Mouse (Mus musculus) ES-E14 (cell line): ENCODE measurements around the gene Mettl17.
"Not testable (repeated sequence)": the region's sequence is repeated elsewhere in the genome, so short reads cannot be mapped to it uniquely, and the experiment has no call there.

Experiments
- CHD2 ChIP-seq: IDR thresholded peaks from 2 replicates; pipeline ENCODE4 v1.6.1; 2014; ENCODE audit warnings: mild to moderate bottlenecking, low read depth, low read length, inconsistent platforms
- MAFK ChIP-seq: IDR thresholded peaks from 2 replicates; pipeline ENCODE4 v1.6.1; 2014; ENCODE audit warnings: mild to moderate bottlenecking, low read depth, low read length, inconsistent platforms; ENCODE audit not compliant: insufficient read depth
- ZNF384 ChIP-seq: IDR thresholded peaks from 2 replicates; pipeline ENCODE4 v1.6.1; 2012; ENCODE audit warnings: low read depth, low read length, inconsistent platforms

- not testable (repeated sequence) for TF ChIP-seq CHD2, ZNF384, MAFK
Observed at GRCm38 (mm10) chr14:51838480-51838879, 46.2 kb upstream of the Mettl17 start.
